Mouse (Mus musculus): ENCODE measurements around the gene Gm11758.
"Not testable (repeated sequence)": the region's sequence is repeated elsewhere in the genome, so short reads cannot be mapped to it uniquely, and the experiment has no call there.

Gene Gm11758

GRCm38 (mm10) chr4:73876166-73876565, at the start of gene Gm11758:
Gm11758 (minus strand) TSS chr4:73876266.
- not testable (repeated sequence) for DNase-seq

- DNase-seq, result not testable (repeated sequence)
These were observed 44.6 kb upstream of the Gm11758 start, which contains the start of gene Gm11756 for GRCm38 (mm10) chr4:73920660-73921059. Gm11756 (minus strand) TSS chr4:73920760.

DNA sequence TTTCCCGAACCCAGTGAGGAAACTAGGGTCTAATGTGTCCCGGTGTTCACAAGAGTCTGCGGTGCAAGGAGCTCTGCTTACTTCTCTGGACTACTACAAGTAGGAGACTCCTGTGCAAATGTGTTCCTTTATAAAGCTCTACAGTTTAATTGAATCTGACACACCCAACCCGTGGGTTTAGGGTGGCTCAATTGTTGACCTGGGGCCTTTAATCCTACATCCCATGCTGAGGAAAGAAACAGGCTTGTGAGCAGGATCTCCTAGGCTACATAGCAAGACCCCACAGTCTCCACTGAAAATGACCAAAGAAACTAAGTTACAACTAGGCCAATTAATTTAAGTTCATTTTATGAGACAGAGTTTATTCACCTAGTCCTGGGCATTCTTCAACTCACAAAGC, 29.8 kb upstream of the Gm11758 start, which contains the start of gene Gm13871:
Gm13871 (minus strand) TSS at position 101 of the 400 bp plus-strand sequence.
- not testable (repeated sequence) for DNase-seq

DNA sequence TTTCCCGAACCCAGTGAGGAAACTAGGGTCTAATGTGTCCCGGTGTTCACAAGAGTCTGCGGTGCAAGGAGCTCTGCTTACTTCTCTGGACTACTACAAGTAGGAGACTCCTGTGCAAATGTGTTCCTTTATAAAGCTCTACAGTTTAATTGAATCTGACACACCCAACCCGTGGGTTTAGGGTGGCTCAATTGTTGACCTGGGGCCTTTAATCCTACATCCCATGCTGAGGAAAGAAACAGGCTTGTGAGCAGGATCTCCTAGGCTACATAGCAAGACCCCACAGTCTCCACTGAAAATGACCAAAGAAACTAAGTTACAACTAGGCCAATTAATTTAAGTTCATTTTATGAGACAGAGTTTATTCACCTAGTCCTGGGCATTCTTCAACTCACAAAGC, 14.9 kb upstream of the Gm11758 start, which contains the start of gene Gm11757:
Gm11757 (minus strand) TSS at position 101 of the 400 bp plus-strand sequence.
- DNase-seq, result not testable (repeated sequence)

- DNase-seq, result no peak
These were observed 49.5 kb downstream of the Gm11758 start for GRCm38 (mm10) chr4:73826587-73826986.

Measured in kidney, adult 9 months (tissue).